In the genomic region with DNA sequence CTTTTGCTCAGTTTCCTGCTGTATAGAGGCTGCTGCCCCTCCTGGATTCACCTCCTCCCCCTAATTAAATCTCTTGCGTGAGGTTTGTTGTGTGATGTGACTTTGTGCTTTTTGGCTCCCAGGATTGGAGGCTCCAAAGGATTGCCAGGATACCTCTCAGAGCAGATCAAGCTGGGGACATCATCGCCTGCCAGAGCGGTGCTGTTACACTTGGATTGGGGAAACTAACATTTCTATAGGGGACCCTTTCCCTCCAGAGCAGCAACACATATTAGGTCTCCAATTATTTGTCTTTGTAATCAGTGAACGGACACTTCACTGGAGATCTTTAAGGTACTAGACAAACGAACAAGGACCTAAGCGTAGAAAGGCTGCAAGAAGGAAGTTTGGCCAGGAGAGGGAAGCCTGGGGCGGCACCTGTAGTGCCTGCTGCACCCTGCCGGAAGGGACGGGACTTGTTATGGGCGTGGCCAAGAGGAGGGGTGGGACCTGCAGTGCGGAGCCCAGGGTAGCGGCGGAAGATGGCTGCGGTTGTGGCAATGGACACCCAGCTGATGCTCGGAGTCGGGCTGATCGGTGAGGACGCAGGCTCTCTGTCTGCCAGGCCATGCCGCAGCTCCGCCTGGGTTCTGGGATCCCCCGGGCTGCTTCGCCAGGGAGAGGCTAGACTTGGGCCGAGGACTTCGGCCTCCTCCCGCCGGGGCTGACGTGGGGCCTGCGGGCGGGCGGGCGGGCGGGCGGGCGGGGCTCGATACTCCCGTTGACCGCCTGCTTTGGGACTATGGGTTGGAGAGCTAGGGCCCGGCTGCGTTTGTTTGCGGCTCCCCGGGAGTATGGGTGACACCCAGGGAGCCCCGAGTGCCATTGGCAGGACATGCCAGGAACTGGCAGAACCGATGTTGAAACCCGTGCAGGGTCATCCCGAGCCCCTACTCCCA, we compare ENCODE assay signal across 1 mouse cellular context.
A peak's percentile ranks its signal among the peaks of the same experiment; 100 is the strongest.
TF ChIP-seq lines count a peak whose summit lies in the region.

A gene (plus strand): TSS at position 488 of the 938 bp plus-strand sequence.

TF ChIP-seq in MEL, 35 proteins besides CTCF, POLR2A, EP300 and RAD21 (continued from another document):
- TF ChIP-seq NRF1 (IDR thresholded peaks at IDR 0.05; ENCODE audit: insufficient read depth, low read depth, low read length, poor library complexity, severe bottlenecking) (0 out of 2 replicates have a peak, but pooled peaks have one; percentile 15), ELF1 (IDR thresholded peaks at IDR 0.05; ENCODE audit: low read depth, low read length) (peak; percentile 79), MAX (IDR thresholded peaks at IDR 0.05; ENCODE audit: low read length) (peak; percentile 32; the same call in 1 of the 2 replicates), MEF2A (IDR thresholded peaks at IDR 0.05; ENCODE audit: extremely low read depth, insufficient replicate concordance, low read depth, low read length, poor library complexity, severe bottlenecking) (no peak), E2F4 (IDR thresholded peaks at IDR 0.05; ENCODE audit: borderline replicate concordance, low read depth, low read length) (no peak), TBP (IDR thresholded peaks at IDR 0.05; ENCODE audit: low read depth, low read length) (peak; percentile 68), JUND (IDR thresholded peaks at IDR 0.05; ENCODE audit: low read depth, low read length) (no peak), CHD2 (IDR thresholded peaks at IDR 0.05; ENCODE audit: low read length) (no peak), CHD1 (IDR thresholded peaks at IDR 0.05; ENCODE audit: low read depth, low read length) (no peak), ZC3H11A (IDR thresholded peaks at IDR 0.05; ENCODE audit: low read depth, low read length) (peak; percentile 59), GABPA (IDR thresholded peaks at IDR 0.05; ENCODE audit: low read depth, low read length) (0 out of 2 replicates have a peak, but pooled peaks have one; percentile 36), RCOR1 (IDR thresholded peaks at IDR 0.05; ENCODE audit: low read depth, low read length) (peak; percentile 54), USF1 (IDR thresholded peaks at IDR 0.05; ENCODE audit: low read depth, low read length) (peak; percentile 29; the same call in 1 of the 2 replicates), NELFE (IDR thresholded peaks at IDR 0.05; ENCODE audit: low read depth, low read length) (peak; percentile 88), ZNF384 (IDR thresholded peaks at IDR 0.05; ENCODE audit: low read depth, low read length) (peak; percentile 46; the same call in 1 of the 2 replicates), TAL1 (IDR thresholded peaks at IDR 0.05; ENCODE audit: low read length) (no peak), POLR2AphosphoS2 (IDR thresholded peaks at IDR 0.05; ENCODE audit: low read length) (peak; percentile 90), TCF12 (IDR thresholded peaks at IDR 0.05; ENCODE audit: low read depth, low read length) (peak; percentile 69)
